9 mouse cellular contexts compared by ENCODE assay signal in the genomic region with DNA sequence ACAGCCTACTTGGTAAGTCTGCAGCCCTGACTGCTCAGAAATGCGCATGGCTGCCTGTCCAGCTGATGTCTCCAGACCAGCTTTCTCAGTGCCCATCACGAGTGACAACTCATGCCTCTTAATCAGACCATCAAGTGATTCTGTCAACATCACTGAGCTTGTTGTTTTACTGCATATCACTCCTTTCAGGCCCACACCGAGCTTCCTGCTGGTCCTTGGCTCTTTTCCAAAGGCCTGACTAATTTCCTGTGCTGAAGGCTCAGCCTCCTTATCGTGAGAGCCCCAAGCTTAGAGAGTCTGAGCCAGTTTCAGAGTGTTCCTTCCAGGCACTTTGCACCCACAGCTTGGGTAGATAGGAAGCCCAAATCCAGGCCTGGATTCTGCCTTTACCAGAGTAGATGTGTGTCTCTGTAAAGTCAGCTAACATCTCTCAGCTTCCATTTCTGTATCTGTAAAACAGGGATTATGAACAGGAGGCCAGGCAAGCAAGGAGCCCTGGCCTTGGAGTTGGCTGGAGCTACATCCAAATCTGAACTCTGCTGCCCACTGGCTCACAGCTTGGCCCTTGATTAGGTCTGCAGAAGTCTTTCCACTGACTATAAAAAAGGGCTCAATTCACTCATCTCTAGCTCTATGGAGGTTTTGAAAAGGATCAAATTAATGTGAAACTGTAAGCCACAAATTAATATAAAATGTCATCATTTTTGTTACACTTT. TPM values are rescaled to one million over a fixed set of nuclear protein-coding genes. Genes with fewer than 3 reads are reported as not detected.
DNase-seq lines count a peak whose midpoint lies in the region; ATAC-seq lines count a peak whose summit lies in the region.
"Had no signal": no experiment of that assay in that cellular context is flagged by ENCODE, and none has a peak within 500 bp of the region (broad histone marks: within the 10 kb centered on the region; RNA-seq: fewer than 3 reads in every experiment).

No protein-coding gene starts in this region.

- peaks cover 10% of the 10 kb centered on the region for H3K4me1 ChIP-seq in heart, embryonic 15.5 days (replicated peaks)
- no peaks in the 10 kb centered on the region for H3K4me1 ChIP-seq in liver, embryonic 12.5 days

- H3K27ac ChIP-seq in heart, embryonic 15.5 days, result peak overlapping the region; percentile 74
- H3K27ac ChIP-seq in liver, embryonic 12.5 days, result peak overlapping the region; percentile 17; the same call in 1 of the 2 replicates
- H3K27ac ChIP-seq: limb, embryonic 15.5 days had no signal

- ATAC-seq in CD4-positive, CD25-positive, alpha-beta regulatory T cell, adult 4 months, result peak; percentile 87
- ATAC-seq in heart, embryonic 15.5 days (replicated peaks; ENCODE audit: insufficient number of reproducible peaks, insufficient read depth, low FRiP score, low read depth), result peak; percentile 89
- peak; percentile 57; the same call in 1 of the 2 replicates for ATAC-seq in liver, embryonic 12.5 days

- peak; percentile 19 for DNase-seq in gastrocnemius, postnatal 14 days
- no peak for DNase-seq in gastrocnemius, postnatal 10 days
- DNase-seq in cerebellum, adult 18-20 months, result peak; percentile 39 to 40
- DNase-seq in skeletal muscle tissue, adult 2 months (ENCODE audit: low read depth, low spot score), result peak; percentile 62
- DNase-seq in thymus, postnatal 14 days, result no peak

- H3K4me2 ChIP-seq in heart, embryonic 15.5 days, result no peak overlapping the region
- H3K4me2 ChIP-seq in liver, embryonic 12.5 days, result no peak overlapping the region
- H3K4me2 ChIP-seq: limb, embryonic 15.5 days had no signal

- no peak overlapping the region for H3K9ac ChIP-seq in heart, embryonic 15.5 days
- H3K9ac ChIP-seq in liver, embryonic 12.5 days, result no peak overlapping the region
- H3K9ac ChIP-seq: limb, embryonic 15.5 days had no signal

- WGBS in heart, embryonic 15.5 days, result 7% methylated on average over 4 of the region's 4 CpGs
- 17% methylated on average over 4 of the region's 4 CpGs for WGBS in liver, embryonic 12.5 days (ENCODE audit: insufficient replicate concordance)

- H3K4me3 ChIP-seq in heart, embryonic 15.5 days, result no peak overlapping the region
- no peak overlapping the region for H3K4me3 ChIP-seq in liver, embryonic 12.5 days
- H3K4me3 ChIP-seq: limb, embryonic 15.5 days had no signal

- no peaks in the 10 kb centered on the region for H3K36me3 ChIP-seq in heart, embryonic 15.5 days
- H3K36me3 ChIP-seq in liver, embryonic 12.5 days, result no peaks in the 10 kb centered on the region
- H3K36me3 ChIP-seq: limb, embryonic 15.5 days had no signal

- no peaks in the 10 kb centered on the region for H3K9me3 ChIP-seq in heart, embryonic 15.5 days (replicated peaks)
- no peaks in the 10 kb centered on the region for H3K9me3 ChIP-seq in liver, embryonic 12.5 days (replicated peaks)
- H3K9me3 ChIP-seq: limb, embryonic 15.5 days had no signal

- no peaks in the 10 kb centered on the region for H3K27me3 ChIP-seq in heart, embryonic 15.5 days
- no peaks in the 10 kb centered on the region for H3K27me3 ChIP-seq in liver, embryonic 12.5 days (replicated peaks)
- H3K27me3 ChIP-seq: limb, embryonic 15.5 days had no signal

- intact Hi-C loops in gastrocnemius, postnatal 14 days (cut with DNase I; ENCODE audit: low total_unique reads), result no loop called here

RNA-seq across cellular contexts. Expression of a gene that starts 51.5 kb away (rescaled TPM):
- 1 to 10 TPM; 4.4 to 7.5 TPM for total RNA-seq in gastrocnemius, postnatal 14 days (2021)
- 1 to 10 TPM; 6.5 to 9.5 TPM for total RNA-seq in gastrocnemius, postnatal 10 days (2021)
- polyA plus RNA-seq in CD4-positive, CD25-positive, alpha-beta regulatory T cell, adult 4 months (2017; shearing (Covaris generic)), result 10 to 100 TPM in 1 of 2 experiments, 1 to 10 TPM in 1; 9.0 to 10.5 TPM
- polyA plus RNA-seq in heart, embryonic 15.5 days (2015; fragmentation: Nextera tagmentation; extraction: Ambion mirVana), result 2.7 and 2.9 TPM in 2 replicates
- 1.9 TPM in 2 replicates for polyA plus RNA-seq in liver, embryonic 12.5 days (2016; fragmentation: Nextera tagmentation; extraction: Ambion mirVana)

Comparison
In these comparisons a context has a peak if more than half of its experiments do, and no peak if none do; other contexts are left out.
1. DNase-seq: peak in gastrocnemius, postnatal 14 days (single experiment), cerebellum, adult 18-20 months (2 of 2) and skeletal muscle tissue, adult 2 months (single experiment); none in gastrocnemius, postnatal 10 days (single experiment) and thymus, postnatal 14 days (single experiment).
2. Peak in every context shown above with its lines, with median percentiles within 50 percentile points of each other: ATAC-seq.